Mouse (Mus musculus): ENCODE measurements at regions not wholly inside any gene's neighbourhood (a gene's known extent, or its start where the extent isn't known, plus 50 kb on each side); places are given as distances from the start of the nearest gene placed in this dataset.

DNA sequence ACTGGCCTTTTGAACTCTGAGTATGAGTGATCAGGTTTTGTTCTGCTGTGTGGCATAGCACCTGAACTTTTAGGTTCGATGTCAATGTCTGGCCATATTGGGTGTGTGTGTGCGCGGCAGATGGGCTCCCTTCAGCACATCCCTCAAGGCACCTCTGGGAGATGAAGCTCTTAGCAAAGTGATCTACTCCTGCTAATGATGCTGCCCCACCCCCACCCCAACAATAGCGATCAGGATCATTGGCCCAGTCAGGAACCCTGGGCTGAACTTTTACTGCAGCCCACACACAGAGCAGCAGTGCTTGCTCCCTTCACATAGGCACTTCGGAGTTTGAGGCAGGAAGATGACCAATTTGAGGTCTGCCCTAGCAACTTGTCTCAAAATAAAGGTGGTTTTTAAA is 141.9 kb upstream of the Lrig1 start:
- H3K4me1 ChIP-seq (replicated peaks; ENCODE audit: control insufficient read depth, insufficient read depth, low read length), result no peaks in the 10 kb centered on the region
- 68% methylated on average over 5 of the region's 5 CpGs for WGBS
- H3K4me3 ChIP-seq (ENCODE audit: low read depth, low read length), result no peak overlapping the region
- no peak for ATAC-seq (replicated peaks; ENCODE audit: low FRiP score)
- no peak for DNase-seq (ENCODE audit: low spot score)
- H3K9ac ChIP-seq (ENCODE audit: low read length), result no peak overlapping the region
- H3K27me3 ChIP-seq (ENCODE audit: control insufficient read depth, insufficient read depth, low read length), result no peaks in the 10 kb centered on the region
- H3K27ac ChIP-seq (ENCODE audit: low read depth, low read length), result no peak overlapping the region
- H3K4me2 ChIP-seq (ENCODE audit: low read depth, low read length, severe bottlenecking), result no peak overlapping the region
- H3K36me3 ChIP-seq (ENCODE audit: control insufficient read depth, insufficient read depth, low read length), result no peaks in the 10 kb centered on the region
- H3K9me3 ChIP-seq (ENCODE audit: control insufficient read depth, low read length), result no peaks in the 10 kb centered on the region

DNA sequence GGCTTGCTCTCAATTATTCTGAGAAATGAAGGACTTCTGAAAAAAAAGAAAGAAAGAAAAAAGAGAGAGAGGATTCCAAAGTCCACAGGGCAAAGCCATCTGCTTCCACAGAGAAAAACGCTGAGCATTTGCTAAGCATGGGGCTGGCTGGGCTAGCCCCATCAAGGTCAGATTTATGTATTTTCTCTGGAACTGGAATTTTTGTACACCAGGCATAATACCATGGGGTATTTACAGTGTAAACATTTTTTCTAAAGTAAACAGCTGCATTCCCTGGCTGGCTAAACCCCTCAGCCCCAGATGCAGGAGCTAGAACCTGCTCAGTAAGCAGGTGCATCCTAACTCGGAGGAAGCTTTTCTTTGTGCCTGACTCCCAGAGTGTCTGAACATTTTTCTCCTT is 135.8 kb upstream of the Lrig1 start:
- ATAC-seq (replicated peaks; ENCODE audit: low FRiP score) (no peak), DNase-seq (ENCODE audit: low spot score) (no peak)
- Histone ChIP-seq H3K4me1 (replicated peaks; ENCODE audit: control insufficient read depth, insufficient read depth, low read length) (0 out of 2 replicates have a peak, but pooled peaks cover 3% of the 10 kb centered on the region), H3K9me3 (ENCODE audit: control insufficient read depth, low read length) (no peaks in the 10 kb centered on the region), H3K4me3 (ENCODE audit: low read depth, low read length) (no peak overlapping the region), H3K27me3 (ENCODE audit: control insufficient read depth, insufficient read depth, low read length) (no peaks in the 10 kb centered on the region), H3K9ac (ENCODE audit: low read length) (no peak overlapping the region), H3K36me3 (ENCODE audit: control insufficient read depth, insufficient read depth, low read length) (no peaks in the 10 kb centered on the region), H3K4me2 (ENCODE audit: low read depth, low read length, severe bottlenecking) (no peak overlapping the region), H3K27ac (ENCODE audit: low read depth, low read length) (no peak overlapping the region)
- 68% methylated on average over 2 of the region's 2 CpGs for WGBS

- no peaks in the 10 kb centered on the region for H3K9me3 ChIP-seq (ENCODE audit: control insufficient read depth, low read length)
- 0 out of 2 replicates have a peak, but pooled peaks cover 3% of the 10 kb centered on the region for H3K4me1 ChIP-seq (replicated peaks; ENCODE audit: control insufficient read depth, insufficient read depth, low read length)
- H3K4me3 ChIP-seq (ENCODE audit: low read depth, low read length), result no peak overlapping the region
- no peaks in the 10 kb centered on the region for H3K27me3 ChIP-seq (ENCODE audit: control insufficient read depth, insufficient read depth, low read length)
- H3K9ac ChIP-seq (ENCODE audit: low read length), result no peak overlapping the region
- DNase-seq (ENCODE audit: low spot score) (no peak), ATAC-seq (replicated peaks; ENCODE audit: low FRiP score) (no peak)
- H3K36me3 ChIP-seq (ENCODE audit: control insufficient read depth, insufficient read depth, low read length), result no peaks in the 10 kb centered on the region
- 8% methylated on average over 1 of the region's 1 CpGs for WGBS
- no peak overlapping the region for H3K27ac ChIP-seq (ENCODE audit: low read depth, low read length)
- H3K4me2 ChIP-seq (ENCODE audit: low read depth, low read length, severe bottlenecking), result no peak overlapping the region
Observed at GRCm38 (mm10) chr6:94834551-94834950, 134.6 kb upstream of the Lrig1 start.

DNA sequence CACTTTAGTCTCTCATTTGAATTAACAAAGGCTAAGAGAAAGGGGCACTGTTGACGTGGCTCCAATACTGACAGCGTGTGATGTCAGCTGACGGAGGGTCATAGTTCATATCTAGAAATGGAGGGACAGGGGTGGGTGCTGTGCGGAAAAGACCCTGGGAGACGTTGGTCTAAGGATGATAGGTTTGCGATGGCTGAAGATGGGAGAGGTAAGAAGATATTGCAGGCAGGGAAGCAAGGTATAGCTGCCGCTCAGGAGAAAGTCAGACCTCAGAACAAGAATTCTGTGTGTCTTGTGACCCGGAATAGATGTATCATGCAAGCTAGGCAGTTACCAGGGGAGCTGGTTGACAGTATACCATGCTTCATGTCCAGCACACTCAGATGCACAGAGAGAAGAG is 130.8 kb upstream of the Lrig1 start:
- Histone ChIP-seq H3K4me1 (replicated peaks; ENCODE audit: control insufficient read depth, insufficient read depth, low read length) (0 out of 2 replicates have a peak, but pooled peaks cover 3% of the 10 kb centered on the region), H3K9me3 (ENCODE audit: control insufficient read depth, low read length) (no peaks in the 10 kb centered on the region), H3K4me3 (ENCODE audit: low read depth, low read length) (no peak overlapping the region), H3K9ac (ENCODE audit: low read length) (no peak overlapping the region), H3K27ac (ENCODE audit: low read depth, low read length) (no peak overlapping the region), H3K4me2 (ENCODE audit: low read depth, low read length, severe bottlenecking) (no peak overlapping the region), H3K27me3 (ENCODE audit: control insufficient read depth, insufficient read depth, low read length) (no peaks in the 10 kb centered on the region), H3K36me3 (ENCODE audit: control insufficient read depth, insufficient read depth, low read length) (no peaks in the 10 kb centered on the region)
- WGBS, result 83% methylated on average over 8 of the region's 8 CpGs
- ATAC-seq (replicated peaks; ENCODE audit: low FRiP score) (no peak), DNase-seq (ENCODE audit: low spot score) (no peak)

DNA sequence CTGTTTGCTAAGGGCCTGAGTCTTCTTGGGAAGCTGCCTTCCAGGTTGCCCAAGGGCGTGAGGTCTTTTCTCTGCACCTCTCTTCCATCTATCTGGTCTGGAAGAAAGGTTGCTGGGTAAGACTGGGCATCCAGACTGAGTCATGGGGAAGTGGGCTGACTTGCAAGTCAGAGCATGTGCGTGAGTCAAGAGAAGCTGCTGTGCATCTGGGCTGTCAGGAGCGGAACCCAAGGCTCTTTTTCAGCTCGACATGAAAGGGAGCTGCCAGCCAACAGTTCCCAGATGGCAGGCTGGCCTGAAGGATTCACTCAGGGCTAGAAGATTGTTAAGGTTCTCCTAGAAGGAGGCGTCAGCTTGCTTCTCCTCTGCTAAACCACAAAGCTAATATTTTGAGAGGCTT is 129.3 kb upstream of the Lrig1 start:
- 92% methylated on average over 5 of the region's 5 CpGs for WGBS
- Histone ChIP-seq H3K4me1 (replicated peaks; ENCODE audit: control insufficient read depth, insufficient read depth, low read length) (0 out of 2 replicates have a peak, but pooled peaks cover 3% of the 10 kb centered on the region), H3K9ac (ENCODE audit: low read length) (no peak overlapping the region), H3K36me3 (ENCODE audit: control insufficient read depth, insufficient read depth, low read length) (no peaks in the 10 kb centered on the region), H3K4me3 (ENCODE audit: low read depth, low read length) (no peak overlapping the region), H3K27ac (ENCODE audit: low read depth, low read length) (no peak overlapping the region), H3K9me3 (ENCODE audit: control insufficient read depth, low read length) (no peaks in the 10 kb centered on the region), H3K27me3 (ENCODE audit: control insufficient read depth, insufficient read depth, low read length) (no peaks in the 10 kb centered on the region), H3K4me2 (ENCODE audit: low read depth, low read length, severe bottlenecking) (no peak overlapping the region)
- DNase-seq (ENCODE audit: low spot score) (no peak), ATAC-seq (replicated peaks; ENCODE audit: low FRiP score) (no peak)

- DNase-seq (ENCODE audit: low spot score) (no peak), ATAC-seq (replicated peaks; ENCODE audit: low FRiP score) (no peak)
- H3K4me1 ChIP-seq (replicated peaks; ENCODE audit: control insufficient read depth, insufficient read depth, low read length), result no peaks in the 10 kb centered on the region
- H3K4me2 ChIP-seq (ENCODE audit: low read depth, low read length, severe bottlenecking), result no peak overlapping the region
- no peak overlapping the region for H3K9ac ChIP-seq (ENCODE audit: low read length)
- 68% methylated on average over 2 of the region's 2 CpGs for WGBS
- no peaks in the 10 kb centered on the region for H3K9me3 ChIP-seq (ENCODE audit: control insufficient read depth, low read length)
- no peak overlapping the region for H3K4me3 ChIP-seq (ENCODE audit: low read depth, low read length)
- H3K36me3 ChIP-seq (ENCODE audit: control insufficient read depth, insufficient read depth, low read length), result no peaks in the 10 kb centered on the region
- H3K27ac ChIP-seq (ENCODE audit: low read depth, low read length), result no peak overlapping the region
- no peaks in the 10 kb centered on the region for H3K27me3 ChIP-seq (ENCODE audit: control insufficient read depth, insufficient read depth, low read length)
Observed at GRCm38 (mm10) chr6:94826656-94827055, 126.7 kb upstream of the Lrig1 start.

- no peak for DNase-seq (ENCODE audit: low spot score)
- no peak overlapping the region for H3K4me2 ChIP-seq (ENCODE audit: low read depth, low read length, severe bottlenecking)
- H3K27ac ChIP-seq (ENCODE audit: low read depth, low read length), result no peak overlapping the region
- H3K36me3 ChIP-seq (ENCODE audit: control insufficient read depth, insufficient read depth, low read length), result no peaks in the 10 kb centered on the region
- ATAC-seq (replicated peaks; ENCODE audit: low FRiP score), result no peak
- H3K9me3 ChIP-seq (ENCODE audit: control insufficient read depth, low read length), result no peaks in the 10 kb centered on the region
- no peak overlapping the region for H3K4me3 ChIP-seq (ENCODE audit: low read depth, low read length)
- peaks cover 5% of the 10 kb centered on the region; the same call in 1 of the 2 replicates for H3K4me1 ChIP-seq (replicated peaks; ENCODE audit: control insufficient read depth, insufficient read depth, low read length)
- WGBS, result 61% methylated on average over 6 of the region's 6 CpGs
- no peak overlapping the region for H3K9ac ChIP-seq (ENCODE audit: low read length)
- H3K27me3 ChIP-seq (ENCODE audit: control insufficient read depth, insufficient read depth, low read length), result no peaks in the 10 kb centered on the region
Observed at GRCm38 (mm10) chr6:94818220-94818619, 118.3 kb upstream of the Lrig1 start.

DNA sequence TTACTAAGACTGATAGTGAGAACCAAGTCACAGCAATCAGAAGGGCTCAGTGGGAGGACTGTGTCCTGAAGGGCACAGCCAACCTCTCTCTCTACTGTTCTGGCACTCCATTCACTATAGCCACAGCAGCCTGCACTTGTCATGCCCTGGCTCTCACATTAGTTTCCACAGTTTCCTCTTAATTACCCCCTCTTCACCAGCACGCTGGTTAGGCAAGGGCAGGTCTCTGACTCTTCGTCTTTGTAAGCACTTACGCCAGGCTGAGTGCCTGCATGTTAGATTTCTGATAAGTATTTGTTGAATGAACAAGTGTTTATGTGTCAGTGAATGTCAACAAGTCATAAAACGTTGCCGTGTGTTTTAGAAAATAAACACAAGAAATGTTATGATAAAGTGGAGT is 116.2 kb upstream of the Lrig1 start:
- H3K4me3 ChIP-seq (ENCODE audit: low read depth, low read length), result no peak overlapping the region
- H3K27ac ChIP-seq (ENCODE audit: low read depth, low read length), result no peak overlapping the region
- H3K4me1 ChIP-seq (replicated peaks; ENCODE audit: control insufficient read depth, insufficient read depth, low read length), result peaks cover 10% of the 10 kb centered on the region; the same call in 1 of the 2 replicates
- ATAC-seq (replicated peaks; ENCODE audit: low FRiP score) (no peak), DNase-seq (ENCODE audit: low spot score) (no peak)
- no peaks in the 10 kb centered on the region for H3K36me3 ChIP-seq (ENCODE audit: control insufficient read depth, insufficient read depth, low read length)
- WGBS, result 72% methylated on average over 5 of the region's 5 CpGs
- no peaks in the 10 kb centered on the region for H3K27me3 ChIP-seq (ENCODE audit: control insufficient read depth, insufficient read depth, low read length)
- H3K4me2 ChIP-seq (ENCODE audit: low read depth, low read length, severe bottlenecking), result no peak overlapping the region
- H3K9me3 ChIP-seq (ENCODE audit: control insufficient read depth, low read length), result no peaks in the 10 kb centered on the region
- no peak overlapping the region for H3K9ac ChIP-seq (ENCODE audit: low read length)

DNA sequence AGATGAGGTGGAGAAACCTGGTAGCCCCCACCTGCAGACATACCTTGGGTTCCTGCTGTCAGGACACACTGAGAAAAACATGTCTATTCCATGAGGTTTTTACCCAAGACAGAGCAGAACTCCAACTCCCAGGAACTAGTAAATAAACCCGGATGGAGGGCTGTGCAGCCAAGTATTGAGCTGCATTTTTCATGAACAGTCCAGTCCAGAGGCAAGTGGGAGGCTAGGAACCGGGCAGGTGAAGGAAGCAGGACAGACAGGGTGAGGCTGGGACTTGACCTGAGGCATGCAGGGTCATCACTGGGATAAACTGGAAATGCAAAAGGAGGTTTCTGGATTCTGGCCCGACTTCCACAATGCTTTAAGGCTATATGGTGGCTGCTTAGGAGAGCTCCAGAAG is 114.8 kb upstream of the Lrig1 start:
- no peak overlapping the region for H3K4me2 ChIP-seq (ENCODE audit: low read depth, low read length, severe bottlenecking)
- DNase-seq (ENCODE audit: low spot score) (no peak), ATAC-seq (replicated peaks; ENCODE audit: low FRiP score) (no peak)
- no peak overlapping the region for H3K27ac ChIP-seq (ENCODE audit: low read depth, low read length)
- WGBS, result 73% methylated on average over 3 of the region's 3 CpGs
- no peak overlapping the region for H3K9ac ChIP-seq (ENCODE audit: low read length)
- no peaks in the 10 kb centered on the region for H3K27me3 ChIP-seq (ENCODE audit: control insufficient read depth, insufficient read depth, low read length)
- H3K4me3 ChIP-seq (ENCODE audit: low read depth, low read length), result no peak overlapping the region
- no peaks in the 10 kb centered on the region for H3K36me3 ChIP-seq (ENCODE audit: control insufficient read depth, insufficient read depth, low read length)
- H3K4me1 ChIP-seq (replicated peaks; ENCODE audit: control insufficient read depth, insufficient read depth, low read length), result peaks cover 10% of the 10 kb centered on the region; the same call in 1 of the 2 replicates
- H3K9me3 ChIP-seq (ENCODE audit: control insufficient read depth, low read length), result no peaks in the 10 kb centered on the region
